Mouse (Mus musculus): ENCODE results near the gene Tmem141.

The Tmem141 gene

GRCm38 (mm10) chr2:25621229-25622200, at the start of gene Tmem141:
Gene Tmem141, minus strand, starts transcription at chr2:25622005.
- peak; percentile 69 for DNase-seq (ENCODE audit: low read depth, low spot score)

- DNase-seq (ENCODE audit: low read depth, low spot score) = no peak
Observed at GRCm38 (mm10) chr2:25666516-25666915, 44.7 kb upstream of the Tmem141 start.

- no peak for DNase-seq (ENCODE audit: low read depth, low spot score)
Observed at GRCm38 (mm10) chr2:25664125-25664524, 42.3 kb upstream of the Tmem141 start.

GRCm38 (mm10) chr2:25663511-25663910, 41.7 kb upstream of the Tmem141 start:
- no peak for DNase-seq (ENCODE audit: low read depth, low spot score)

- no peak for DNase-seq (ENCODE audit: low read depth, low spot score)
Observed at GRCm38 (mm10) chr2:25661245-25661970, 39.6 kb upstream of the Tmem141 start.

- no peak for DNase-seq (ENCODE audit: low read depth, low spot score)
Observed at GRCm38 (mm10) chr2:25660279-25660678, 38.5 kb upstream of the Tmem141 start.

- DNase-seq (ENCODE audit: low read depth, low spot score) = no peak
Observed at GRCm38 (mm10) chr2:25657652-25658051, 35.8 kb upstream of the Tmem141 start, which contains the start of gene Lcn5. Gene Lcn5, plus strand, starts transcription at chr2:25657952.

- DNase-seq (ENCODE audit: low read depth, low spot score) = no peak
Observed at GRCm38 (mm10) chr2:25657246-25657645, 35.4 kb upstream of the Tmem141 start.

GRCm38 (mm10) chr2:25656691-25657090, 34.9 kb upstream of the Tmem141 start:
- no peak for DNase-seq (ENCODE audit: low read depth, low spot score)

- no peak for DNase-seq (ENCODE audit: low read depth, low spot score)
Observed at GRCm38 (mm10) chr2:25654502-25654901, 32.7 kb upstream of the Tmem141 start.

- no peak for DNase-seq (ENCODE audit: low read depth, low spot score)
Observed at GRCm38 (mm10) chr2:25652902-25653301, 31.1 kb upstream of the Tmem141 start, which contains the start of gene Lcn8. Gene Lcn8, plus strand, starts transcription at chr2:25653120.

GRCm38 (mm10) chr2:25639890-25640289, 18.1 kb upstream of the Tmem141 start:
- DNase-seq (ENCODE audit: low read depth, low spot score) = no peak

GRCm38 (mm10) chr2:25634046-25634445, 12.2 kb upstream of the Tmem141 start:
- DNase-seq (ENCODE audit: low read depth, low spot score) = no peak

- DNase-seq (ENCODE audit: low read depth, low spot score) = no peak
Observed at GRCm38 (mm10) chr2:25633616-25634015, 11.8 kb upstream of the Tmem141 start.

- DNase-seq (ENCODE audit: low read depth, low spot score) = no peak
Observed at GRCm38 (mm10) chr2:25628738-25629137, 6.9 kb upstream of the Tmem141 start.

GRCm38 (mm10) chr2:25627811-25628210, 6.0 kb upstream of the Tmem141 start, which contains the start of gene Fcna:
Gene Fcna, minus strand, starts transcription at chr2:25628030.
- DNase-seq (ENCODE audit: low read depth, low spot score) = no peak

- DNase-seq (ENCODE audit: low read depth, low spot score) = no peak
Observed at GRCm38 (mm10) chr2:25625986-25626385, 4.2 kb upstream of the Tmem141 start.

- no peak for DNase-seq (ENCODE audit: low read depth, low spot score)
Observed at GRCm38 (mm10) chr2:25620852-25621228, 965 bp downstream of the Tmem141 start.

GRCm38 (mm10) chr2:25620386-25620785, 1.4 kb downstream of the Tmem141 start:
- DNase-seq (ENCODE audit: low read depth, low spot score) = no peak

GRCm38 (mm10) chr2:25617578-25617977, 4.2 kb downstream of the Tmem141 start, which contains the start of gene Ccdc183:
Gene Ccdc183, minus strand, starts transcription at chr2:25617678.
- no peak for DNase-seq (ENCODE audit: low read depth, low spot score)

GRCm38 (mm10) chr2:25616398-25616797, 5.4 kb downstream of the Tmem141 start:
- no peak for DNase-seq (ENCODE audit: low read depth, low spot score)

- DNase-seq (ENCODE audit: low read depth, low spot score) = no peak
Observed at GRCm38 (mm10) chr2:25608671-25609070, 13.1 kb downstream of the Tmem141 start.
